19 mouse cellular contexts compared by ENCODE assay signal in genomic region chr19:56801656-56802351, GRCm38 (mm10). TPM values are rescaled to one million over a fixed set of nuclear protein-coding genes. Genes with fewer than 3 reads are reported as not detected.
A peak's percentile ranks its signal among the peaks of the same experiment; 100 is the strongest.
DNase-seq lines count a peak whose midpoint lies in the region; ATAC-seq lines count a peak whose summit lies in the region.
"Had no signal": no experiment of that assay in that cellular context is flagged by ENCODE, and none has a peak within 500 bp of the region (broad histone marks: within the 10 kb centered on the region; RNA-seq: fewer than 3 reads in every experiment).

No protein-coding gene starts in this region.

- no peaks in the 10 kb centered on the region for H3K9me3 ChIP-seq in heart, embryonic 13.5 days
- H3K9me3 ChIP-seq in megakaryocyte, embryonic 14.5 days = no peaks in the 10 kb centered on the region
- no peaks in the 10 kb centered on the region for H3K9me3 ChIP-seq in liver, embryonic 11.5 days (ENCODE audit: control insufficient read depth, low read length)
- H3K9me3 ChIP-seq: embryonic facial prominence, embryonic 13.5 days; forebrain, embryonic 13.5 days; kidney, embryonic 15.5 days; neural tube, embryonic 15.5 days had no signal

- DNase-seq in heart, adult 18-20 months = no peak
- DNase-seq in liver, embryonic 11.5 days (ENCODE audit: low spot score) = no peak
- no peak for DNase-seq in T-cell, adult 2 months (ENCODE audit: low spot score)
- no peak for DNase-seq in kidney, postnatal 10 days
- DNase-seq in retina, postnatal 1 day = no peak
- DNase-seq: adrenal gland, postnatal 36 days; cerebellum, adult 11 months; thymus, adult 18-20 months had no signal

- no peak for ATAC-seq in heart, embryonic 13.5 days (ENCODE audit: extremely low read depth, insufficient number of reproducible peaks, low FRiP score, low TSS enrichment)
- no peak for ATAC-seq in megakaryocyte, adult 5-6 weeks (ENCODE audit: poor library complexity, severe bottlenecking)
- ATAC-seq in liver, embryonic 11.5 days (replicated peaks; ENCODE audit: low FRiP score) = peak; percentile 95
- ATAC-seq: activated CD4-positive, CD25-positive, alpha-beta regulatory T cell, adult 4 months; forebrain, embryonic 13.5 days had no signal

- peak overlapping the region; percentile 81 for H3K27ac ChIP-seq in heart, embryonic 13.5 days (replicated peaks)
- peak overlapping the region; percentile 84 for H3K27ac ChIP-seq in liver, embryonic 11.5 days (ENCODE audit: low read depth, low read length)
- H3K27ac ChIP-seq: embryonic facial prominence, embryonic 13.5 days; forebrain, embryonic 13.5 days; kidney, embryonic 15.5 days; neural tube, embryonic 15.5 days had no signal

- H3K27me3 ChIP-seq in heart, embryonic 13.5 days (replicated peaks) = no peaks in the 10 kb centered on the region
- H3K27me3 ChIP-seq in megakaryocyte, embryonic 14.5 days (replicated peaks) = no peaks in the 10 kb centered on the region
- H3K27me3 ChIP-seq in liver, embryonic 11.5 days (replicated peaks; ENCODE audit: control insufficient read depth, insufficient read depth, low read length) = no peaks in the 10 kb centered on the region
- H3K27me3 ChIP-seq: embryonic facial prominence, embryonic 13.5 days; forebrain, embryonic 13.5 days; kidney, embryonic 15.5 days; neural tube, embryonic 15.5 days had no signal

- no peak overlapping the region for H3K4me3 ChIP-seq in heart, embryonic 13.5 days
- peak overlapping the region; percentile 74 for H3K4me3 ChIP-seq in megakaryocyte, embryonic 14.5 days (replicated peaks)
- no peak overlapping the region for H3K4me3 ChIP-seq in liver, embryonic 11.5 days (ENCODE audit: low read depth, low read length)
- H3K4me3 ChIP-seq: embryonic facial prominence, embryonic 13.5 days; forebrain, embryonic 13.5 days; kidney, embryonic 15.5 days; neural tube, embryonic 15.5 days had no signal

- H3K36me3 ChIP-seq in heart, embryonic 13.5 days = peaks cover 85% of the 10 kb centered on the region
- H3K36me3 ChIP-seq in megakaryocyte, embryonic 14.5 days (replicated peaks; ENCODE audit: low read length) = peaks cover 85% of the 10 kb centered on the region
- H3K36me3 ChIP-seq in liver, embryonic 11.5 days (ENCODE audit: control insufficient read depth, insufficient read depth, low read length) = peaks cover 9% of the 10 kb centered on the region; the same call in 1 of the 2 replicates

- 43% methylated on average over 10 of the region's 10 CpGs for WGBS in heart, embryonic 13.5 days
- 45% methylated on average over 10 of the region's 10 CpGs for WGBS in liver, embryonic 11.5 days

- peak overlapping the region; percentile 9; the same call in 1 of the 2 replicates for H3K4me2 ChIP-seq in heart, embryonic 13.5 days
- H3K4me2 ChIP-seq in liver, embryonic 11.5 days = peak overlapping the region; percentile 53
- H3K4me2 ChIP-seq: embryonic facial prominence, embryonic 13.5 days; forebrain, embryonic 13.5 days; kidney, embryonic 15.5 days; neural tube, embryonic 15.5 days had no signal

- no peak overlapping the region for H3K9ac ChIP-seq in heart, embryonic 13.5 days
- H3K9ac ChIP-seq in liver, embryonic 11.5 days (ENCODE audit: low read depth, low read length) = 0 out of 2 replicates have a peak overlapping the region, but pooled peaks have one; percentile 9
- H3K9ac ChIP-seq: embryonic facial prominence, embryonic 13.5 days; forebrain, embryonic 13.5 days; kidney, embryonic 15.5 days; neural tube, embryonic 15.5 days had no signal

- H3K4me1 ChIP-seq in heart, embryonic 13.5 days = peaks cover 48% of the 10 kb centered on the region
- H3K4me1 ChIP-seq in megakaryocyte, embryonic 14.5 days = peaks cover 87% of the 10 kb centered on the region
- H3K4me1 ChIP-seq in liver, embryonic 11.5 days (replicated peaks; ENCODE audit: control insufficient read depth, insufficient read depth, low read length) = peaks cover 27% of the 10 kb centered on the region
- H3K4me1 ChIP-seq: embryonic facial prominence, embryonic 13.5 days; forebrain, embryonic 13.5 days; kidney, embryonic 15.5 days had no signal

RNA-seq across cellular contexts. Expression of gene Ccdc186, which starts 20.2 kb away (rescaled TPM):
- polyA plus RNA-seq in heart, embryonic 13.5 days (2015; fragmentation: Nextera tagmentation; extraction: Ambion mirVana) = 15.6 and 15.8 TPM in 2 replicates
- 10 to 100 TPM; 27.2 to 30.4 TPM for total RNA-seq in heart, adult 18-20 months (2021)
- 0.72 TPM in 1 of 2 replicates, not detected in the other for polyA plus RNA-seq in megakaryocyte, embryonic 14.5 days (2012; ENCODE audit: insufficient read depth, low replicate concordance)
- 16.1 and 18.6 TPM in 2 replicates for total RNA-seq in megakaryocyte, adult 5-6 weeks (2015)
- total RNA-seq in megakaryocyte, adult 5-6 weeks (2017) = 32.2 and 58.1 TPM in 2 replicates
- 9.5 and 10.9 TPM in 2 replicates for polyA plus RNA-seq in liver, embryonic 11.5 days (2014; fragmentation: Nextera tagmentation; extraction: Ambion mirVana)

RNA-seq across cellular contexts. Expression of gene Tdrd1, which starts 24.2 kb away (rescaled TPM):
- polyA plus RNA-seq in heart, embryonic 13.5 days (2015; fragmentation: Nextera tagmentation; extraction: Ambion mirVana) = 0.52 and 0.75 TPM in 2 replicates
- not detected for total RNA-seq in heart, adult 18-20 months (2021)
- not detected in 2 replicates for polyA plus RNA-seq in megakaryocyte, embryonic 14.5 days (2012; ENCODE audit: insufficient read depth, low replicate concordance)
- total RNA-seq in megakaryocyte, adult 5-6 weeks (2015) = not detected in 2 replicates
- total RNA-seq in megakaryocyte, adult 5-6 weeks (2017) = 0.07 TPM in 1 of 2 replicates, not detected in the other
- 0.45 and 0.81 TPM in 2 replicates for polyA plus RNA-seq in liver, embryonic 11.5 days (2014; fragmentation: Nextera tagmentation; extraction: Ambion mirVana)
- total RNA-seq: gastrocnemius, adult 18-20 months; heart, postnatal 36 days had no signal
- polyA plus RNA-seq: activated CD4-positive, CD25-positive, alpha-beta regulatory T cell, adult 4 months; C2C12 had no signal
